Mouse (Mus musculus) neural tube, embryonic 13.5 days (tissue): ENCODE data around the gene Vmn1r212. TPM values are rescaled to one million over a fixed set of nuclear protein-coding genes. Genes with fewer than 3 reads are reported as not detected.
"Not testable (repeated sequence)": the region's sequence is repeated elsewhere in the genome, so short reads cannot be mapped to it uniquely, and the experiment has no call there.

Experiments
- ATAC-seq: fragments of 200-750 bp; cut with Nextera tagmentation; 2 replicates; pipeline ENCODE4 v1.8.0; 2017; ENCODE audit warnings: low read depth, mild to moderate bottlenecking, moderate TSS enrichment, moderate library complexity
- H3K27ac ChIP-seq: fragments of 300-500 bp; sonication (generic); replicated peaks from 2 replicates; pipeline ENCODE4 v1.5.1; 2015; ENCODE audit warnings: moderate library complexity, mild to moderate bottlenecking, inconsistent platforms
- H3K27me3 ChIP-seq: fragments of 300-500 bp; sonication (generic); 2 replicates; pipeline ENCODE4 v1.6.1; 2015; ENCODE audit warnings: mild to moderate bottlenecking, inconsistent platforms
- H3K36me3 ChIP-seq: fragments of 300-500 bp; sonication (generic); 2 replicates; pipeline ENCODE4 v1.6.1; 2015; ENCODE audit warnings: mild to moderate bottlenecking, inconsistent platforms
- H3K4me1 ChIP-seq: fragments of 300-500 bp; sonication (generic); replicated peaks from 2 replicates; pipeline ENCODE4 v1.6.1; 2015; ENCODE audit warnings: inconsistent platforms
- H3K4me2 ChIP-seq: fragments of 300-500 bp; sonication (generic); 2 replicates; pipeline ENCODE4 v1.6.1; 2015; ENCODE audit warnings: inconsistent platforms, mild to moderate bottlenecking, moderate library complexity
- H3K4me3 ChIP-seq: fragments of 300-500 bp; sonication (generic); 2 replicates; pipeline ENCODE4 v1.5.1; 2015; ENCODE audit warnings: mild to moderate bottlenecking, inconsistent platforms
- H3K9ac ChIP-seq: fragments of 300-500 bp; sonication (generic); 2 replicates; pipeline ENCODE4 v1.6.1; 2015; ENCODE audit warnings: moderate library complexity, mild to moderate bottlenecking, inconsistent platforms
- H3K9me3 ChIP-seq: fragments of 300-500 bp; sonication (generic); 2 replicates; pipeline ENCODE4 v1.6.1; 2016; ENCODE audit warnings: inconsistent platforms
- WGBS: fragments of 180-500 bp; shearing (Covaris S2); methylation state at CpG from one replicate; pipeline ENCODE4 v1.1.7; 2015; 5-methylcytosine and 5-hydroxymethylcytosine counted together
- polyA plus RNA-seq: library from polyadenylated mRNA; unstranded; fragments of >200 nt; fragmentation: Nextera tagmentation; extraction: Ambion mirVana; gene quantifications from 2 replicates; pipeline ENCODE4 v1.2.1, GENCODE M21; 2015

Gene Vmn1r212
- not detected in 2 replicates for polyA plus RNA-seq

DNA sequence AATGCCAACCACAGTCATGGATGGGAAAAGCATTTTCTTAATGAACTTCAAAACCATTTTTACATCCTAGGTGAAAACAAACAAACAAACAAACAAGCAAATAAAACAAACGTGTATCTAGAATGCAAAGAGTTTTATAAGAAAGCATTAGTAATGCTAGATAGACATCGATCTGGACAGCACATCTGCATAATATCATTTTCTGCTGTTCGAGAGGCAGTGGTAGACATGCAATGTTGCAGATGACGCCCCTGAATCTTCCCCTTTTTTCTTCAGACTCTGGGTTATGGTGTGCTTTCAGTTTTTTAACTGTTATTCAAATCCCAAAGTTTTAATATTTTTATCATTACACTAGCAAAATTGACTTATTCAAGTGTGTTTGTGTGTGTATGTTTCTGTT lies at the start of gene Vmn1r212:
TSS of gene Vmn1r212 (minus strand) at position 101 of the 400 bp plus-strand sequence.
- H3K27ac ChIP-seq = no peak within 1 kb of the TSS
- no peaks in the 10 kb centered on the region for H3K9me3 ChIP-seq
- H3K9ac ChIP-seq = no peak within 1 kb of the TSS
- no peak within 1 kb of the TSS for H3K4me2 ChIP-seq
- H3K4me1 ChIP-seq = no peaks in the 10 kb centered on the region
- H3K27me3 ChIP-seq = no peaks in the 10 kb centered on the region
- no peak for ATAC-seq
- no peak within 1 kb of the TSS for H3K4me3 ChIP-seq
- H3K36me3 ChIP-seq = no peaks in the 10 kb centered on the region
- 86% methylated on average over 4 of the region's 4 CpGs for WGBS

DNA sequence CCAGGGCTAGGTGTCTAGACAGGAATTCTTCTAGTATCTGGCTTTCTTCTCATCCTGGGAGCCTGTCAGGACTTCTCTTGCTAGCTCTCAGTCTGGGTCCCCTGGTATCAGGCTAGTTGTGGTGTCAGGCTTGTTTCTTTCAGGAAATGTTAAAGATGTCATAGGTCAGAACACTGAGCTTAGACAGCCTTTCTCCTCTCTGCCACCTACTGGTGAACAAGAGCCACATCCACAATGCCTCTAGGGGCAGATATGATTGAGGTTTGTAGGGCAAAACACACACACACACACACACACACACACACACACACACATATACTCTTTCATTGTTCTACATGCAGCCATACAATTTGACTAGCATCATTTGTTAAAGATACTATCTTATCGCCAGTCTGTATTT lies 4.7 kb downstream of the Vmn1r212 start:
- H3K9me3 ChIP-seq = no peaks in the 10 kb centered on the region
- 93% methylated on average over 1 of the region's 1 CpGs for WGBS
- H3K27me3 ChIP-seq = no peaks in the 10 kb centered on the region
- H3K36me3 ChIP-seq = no peaks in the 10 kb centered on the region
- no peak overlapping the region for H3K4me2 ChIP-seq
- H3K4me3 ChIP-seq = no peak overlapping the region
- H3K4me1 ChIP-seq = no peaks in the 10 kb centered on the region
- no peak overlapping the region for H3K9ac ChIP-seq
- H3K27ac ChIP-seq = no peak overlapping the region
- ATAC-seq = no peak

DNA sequence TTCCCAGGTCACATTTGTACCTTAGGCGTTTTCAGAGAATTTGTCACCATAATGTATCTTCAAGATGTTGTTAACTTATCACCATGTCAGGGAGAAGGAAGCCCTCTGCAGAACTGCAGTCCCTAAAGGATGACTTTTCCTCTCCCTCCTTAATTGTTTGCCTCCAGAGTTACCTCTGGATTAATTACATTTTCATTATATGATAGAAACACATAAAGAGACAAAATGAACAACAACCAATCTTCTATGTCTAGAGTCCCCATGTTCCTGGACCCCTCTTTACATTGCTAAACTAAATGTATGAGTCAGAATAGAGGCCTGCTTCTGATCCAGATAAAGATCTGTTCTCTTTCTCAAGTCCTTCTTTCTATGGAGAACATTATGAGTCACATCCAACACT lies 26.5 kb downstream of the Vmn1r212 start, which contains the start of gene Vmn1r211:
TSS of gene Vmn1r211 (minus strand) at position 101 of the 400 bp plus-strand sequence.
- H3K36me3 ChIP-seq = no peaks in the 10 kb centered on the region
- no peaks in the 10 kb centered on the region for H3K27me3 ChIP-seq
- H3K9ac ChIP-seq = no peak within 1 kb of the TSS
- no peak within 1 kb of the TSS for H3K27ac ChIP-seq
- no peak within 1 kb of the TSS for H3K4me3 ChIP-seq
- no peaks in the 10 kb centered on the region for H3K4me1 ChIP-seq
- WGBS = 70% methylated on average over 1 of the region's 1 CpGs
- no peak for ATAC-seq
- no peak within 1 kb of the TSS for H3K4me2 ChIP-seq
- no peaks in the 10 kb centered on the region for H3K9me3 ChIP-seq

DNA sequence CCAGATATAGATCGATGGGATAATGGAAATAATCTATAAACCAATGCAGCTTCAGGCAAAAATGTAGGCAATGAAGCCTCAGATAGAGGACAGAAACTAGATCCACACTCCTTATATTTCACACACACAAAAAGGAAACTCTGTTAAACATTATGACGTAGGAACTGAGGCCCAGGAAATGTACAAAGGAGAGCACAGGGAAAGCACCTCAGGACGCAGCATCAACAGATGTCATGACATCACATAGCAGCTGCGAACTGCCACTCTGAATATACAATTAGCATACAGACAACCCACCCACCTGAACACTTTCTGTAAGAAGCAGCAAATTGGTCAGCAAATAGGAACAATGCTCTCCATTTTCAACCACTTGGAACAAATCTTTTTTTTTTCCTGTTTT lies 29.2 kb downstream of the Vmn1r212 start:
- Histone ChIP-seq H3K27ac (no peak overlapping the region), H3K27me3 (no peaks in the 10 kb centered on the region), H3K4me1 (no peaks in the 10 kb centered on the region), H3K9me3 (no peaks in the 10 kb centered on the region), H3K4me2 (no peak overlapping the region), H3K36me3 (no peaks in the 10 kb centered on the region), H3K4me3 (no peak overlapping the region), H3K9ac (no peak overlapping the region)
- ATAC-seq = no peak
- WGBS = 82% methylated on average over 4 of the region's 4 CpGs

DNA sequence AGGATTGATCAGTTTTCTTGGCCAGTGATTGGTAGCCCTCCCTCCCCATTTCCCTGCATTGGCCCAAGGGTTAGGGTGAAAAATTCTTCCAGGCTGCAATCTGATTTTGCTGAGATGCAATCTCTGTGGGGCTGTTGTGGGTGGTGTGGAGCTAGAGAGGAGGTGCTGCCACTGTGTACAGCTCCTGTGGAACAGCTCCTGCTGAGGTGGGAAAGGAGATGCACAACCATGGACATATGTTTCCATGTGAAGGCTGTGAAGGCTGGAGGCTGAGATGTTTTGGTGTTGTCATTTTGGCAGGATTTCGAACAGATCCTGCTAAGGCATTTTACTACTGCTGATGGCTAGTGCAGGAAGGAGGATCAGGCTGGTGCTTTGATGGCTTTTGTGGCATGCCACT lies 37.2 kb downstream of the Vmn1r212 start:
- H3K9me3 ChIP-seq = no peaks in the 10 kb centered on the region
- H3K36me3 ChIP-seq = no peaks in the 10 kb centered on the region
- H3K27ac ChIP-seq = no peak overlapping the region
- ATAC-seq = no peak
- no peak overlapping the region for H3K9ac ChIP-seq
- H3K4me2 ChIP-seq = no peak overlapping the region
- no peaks in the 10 kb centered on the region for H3K27me3 ChIP-seq
- H3K4me3 ChIP-seq = no peak overlapping the region
- H3K4me1 ChIP-seq = no peaks in the 10 kb centered on the region
- 83% methylated on average over 1 of the region's 1 CpGs for WGBS

DNA sequence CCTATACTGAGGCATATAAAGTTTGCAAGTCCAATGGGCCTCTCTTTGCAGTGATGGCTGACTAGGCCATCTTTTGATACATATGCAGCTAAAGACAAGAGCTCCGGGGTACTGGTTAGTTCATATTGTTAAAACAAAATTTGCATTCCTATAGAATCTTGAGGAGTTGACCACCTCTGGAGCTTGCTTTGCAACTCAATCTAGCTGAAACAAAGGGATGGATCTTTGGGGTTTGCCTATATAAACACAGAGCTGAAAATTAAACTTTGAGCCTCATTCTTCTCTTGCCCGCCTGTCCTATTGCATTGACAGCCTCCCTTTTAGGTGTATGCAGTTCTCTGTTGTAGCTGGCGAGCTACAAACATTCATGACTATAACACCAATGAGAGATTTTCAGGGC lies 39.7 kb downstream of the Vmn1r212 start:
- H3K4me1 ChIP-seq, H3K4me2 ChIP-seq, H3K4me3 ChIP-seq, H3K9me3 ChIP-seq, H3K9ac ChIP-seq, H3K27ac ChIP-seq, H3K27me3 ChIP-seq, H3K36me3 ChIP-seq, ATAC-seq: not testable (repeated sequence)
- 46% methylated on average over 3 of the region's 3 CpGs for WGBS

Other genes starting within 250 kb of the Vmn1r212 start
- gene Vmn1r207-ps, start 154.6 kb downstream of the Vmn1r212 start, polyA plus RNA-seq = not detected in 2 replicates
- not detected in 2 replicates for gene Vmn1r208, start 106.8 kb downstream of the Vmn1r212 start, polyA plus RNA-seq
- not detected in 2 replicates for gene Vmn1r209, start 74.5 kb downstream of the Vmn1r212 start, polyA plus RNA-seq
- not detected in 2 replicates for gene Vmn1r210, start 52.9 kb downstream of the Vmn1r212 start, polyA plus RNA-seq
- gene Vmn1r211, start 26.6 kb downstream of the Vmn1r212 start, polyA plus RNA-seq = not detected in 2 replicates
- gene Vmn1r213, start 123.5 kb upstream of the Vmn1r212 start, polyA plus RNA-seq = not detected in 2 replicates
- not detected in 2 replicates for gene Vmn1r214, start 146.2 kb upstream of the Vmn1r212 start, polyA plus RNA-seq
- not detected in 2 replicates for gene Vmn1r215, start 183.8 kb upstream of the Vmn1r212 start, polyA plus RNA-seq
- gene Vmn1r217, start 234.0 kb upstream of the Vmn1r212 start, polyA plus RNA-seq = not detected in 2 replicates
- gene Vmn1r218, start 248.9 kb upstream of the Vmn1r212 start, polyA plus RNA-seq = not detected in 2 replicates